Mouse (Mus musculus) G1E (cell line): ENCODE measurements around the gene Zfp217.

Source experiments
- CTCF ChIP-seq: IDR thresholded peaks from 2 replicates; pipeline ENCODE4 v1.5.1; 2012; ENCODE audit warnings: low read depth, low read length, inconsistent platforms, mixed read lengths
- GATA1 ChIP-seq: IDR thresholded peaks from 2 replicates; pipeline ENCODE4 v1.6.1; 2012; ENCODE audit warnings: borderline replicate concordance, low read length, inconsistent platforms, mixed read lengths
- GATA2 ChIP-seq: IDR thresholded peaks from 2 replicates; pipeline ENCODE4 v1.6.1; 2012; ENCODE audit warnings: low read depth, low read length, inconsistent platforms, borderline replicate concordance
- POLR2AphosphoS5 ChIP-seq: IDR thresholded peaks from 2 replicates; pipeline ENCODE4 v1.6.1; 2012; ENCODE audit warnings: low read depth, low read length, inconsistent platforms; ENCODE audit not compliant: insufficient replicate concordance
- TAL1 ChIP-seq: conservative IDR thresholded peaks from 2 replicates; pipeline ENCODE4 v1.6.1; 2012; ENCODE audit warnings: low read depth, low read length, inconsistent platforms, mixed read lengths

- TF ChIP-seq CTCF = no peak
- no peak; the same call in 1 of the 2 replicates for TF ChIP-seq POLR2AphosphoS5
- TF ChIP-seq GATA1 = no peak
- TF ChIP-seq TAL1 = no peak
- TF ChIP-seq GATA2 = no peak
Measured at GRCm38 (mm10) chr2:170103341-170103740, 44.6 kb downstream of the Zfp217 start.
